Mouse (Mus musculus) intestine, embryonic 15.5 days (tissue): ENCODE measurements around the gene Gm45261. TPM values are rescaled to one million over a fixed set of nuclear protein-coding genes. Genes with fewer than 3 reads are reported as not detected.

ENCODE experiments used
- ATAC-seq: fragments of 200-750 bp; cut with Nextera tagmentation; 2 replicates; pipeline ENCODE4 v1.8.0; 2017; ENCODE audit warnings: moderate TSS enrichment, moderate library complexity
- H3K27ac ChIP-seq: fragments of 300-500 bp; sonication (generic); 2 replicates; pipeline ENCODE4 v1.5.1; 2015; ENCODE audit warnings: mild to moderate bottlenecking, inconsistent platforms
- H3K27me3 ChIP-seq: fragments of 300-500 bp; sonication (generic); replicated peaks from 2 replicates; pipeline ENCODE4 v1.6.1; 2015; ENCODE audit warnings: inconsistent platforms
- H3K36me3 ChIP-seq: fragments of 300-500 bp; sonication (generic); 2 replicates; pipeline ENCODE4 v1.6.1; 2015; ENCODE audit warnings: inconsistent platforms
- H3K4me1 ChIP-seq: fragments of 300-500 bp; sonication (generic); replicated peaks from 2 replicates; pipeline ENCODE4 v1.6.1; 2015; ENCODE audit warnings: inconsistent platforms
- H3K4me2 ChIP-seq: fragments of 300-500 bp; sonication (generic); replicated peaks from 2 replicates; pipeline ENCODE4 v1.6.1; 2015; ENCODE audit warnings: mild to moderate bottlenecking, inconsistent platforms
- H3K4me3 ChIP-seq: fragments of 300-500 bp; sonication (generic); replicated peaks from 2 replicates; pipeline ENCODE4 v1.5.1; 2015; ENCODE audit warnings: inconsistent platforms
- H3K9ac ChIP-seq: fragments of 300-500 bp; sonication (generic); 2 replicates; pipeline ENCODE4 v1.6.1; 2015; ENCODE audit warnings: inconsistent platforms
- H3K9me3 ChIP-seq: fragments of 300-500 bp; sonication (generic); 2 replicates; pipeline ENCODE4 v1.6.1; 2016; ENCODE audit warnings: inconsistent platforms
- WGBS: fragments of 180-500 bp; shearing (Covaris S2); methylation state at CpG from one replicate; pipeline ENCODE4 v1.1.7; 2015; 5-methylcytosine and 5-hydroxymethylcytosine counted together
- polyA plus RNA-seq: library from polyadenylated mRNA; unstranded; fragments of >200 nt; fragmentation: Nextera tagmentation; extraction: Ambion mirVana; gene quantifications from 2 replicates; pipeline ENCODE4 v1.2.1, GENCODE M21; 2015

The Gm45261 gene
- polyA plus RNA-seq, 1 experiment from 2014 or later = not detected

DNA sequence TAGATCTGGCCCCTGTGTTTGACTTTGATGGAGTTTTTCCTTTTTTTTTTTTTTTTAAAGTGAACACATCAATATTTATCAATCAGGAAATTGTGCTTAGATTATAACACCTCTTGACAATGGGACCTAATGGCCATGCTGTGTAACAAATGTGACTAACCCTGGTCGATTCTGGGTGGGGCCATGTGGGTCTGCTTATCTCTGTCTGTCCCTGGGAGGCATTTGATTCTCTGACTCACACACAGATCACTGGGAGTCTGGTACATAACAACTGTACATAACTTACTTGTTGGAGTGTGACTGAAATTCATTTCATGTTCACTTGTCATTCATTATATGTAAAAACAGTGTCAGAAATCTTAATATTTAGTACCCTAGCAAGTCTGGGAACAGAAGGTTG is 13.7 kb downstream of the Gm45261 start:
- no peaks in the 10 kb centered on the region for H3K27me3 ChIP-seq
- H3K9ac ChIP-seq = no peak overlapping the region
- WGBS = 54% methylated on average over 1 of the region's 1 CpGs
- no peak overlapping the region for H3K4me2 ChIP-seq
- peak; percentile 85 for ATAC-seq
- H3K36me3 ChIP-seq = no peaks in the 10 kb centered on the region
- H3K9me3 ChIP-seq = no peaks in the 10 kb centered on the region
- H3K4me1 ChIP-seq = no peaks in the 10 kb centered on the region
- H3K4me3 ChIP-seq = no peak overlapping the region
- no peak overlapping the region for H3K27ac ChIP-seq

- Histone ChIP-seq H3K9me3 (no peaks in the 10 kb centered on the region), H3K27me3 (no peaks in the 10 kb centered on the region), H3K9ac (no peak overlapping the region), H3K4me1 (no peaks in the 10 kb centered on the region), H3K36me3 (no peaks in the 10 kb centered on the region), H3K4me3 (no peak overlapping the region), H3K4me2 (no peak overlapping the region), H3K27ac (no peak overlapping the region)
- no peak for ATAC-seq
- 72% methylated on average over 2 of the region's 2 CpGs for WGBS
Observed at GRCm38 (mm10) chr1:80440911-80441310, 20.3 kb downstream of the Gm45261 start.

DNA sequence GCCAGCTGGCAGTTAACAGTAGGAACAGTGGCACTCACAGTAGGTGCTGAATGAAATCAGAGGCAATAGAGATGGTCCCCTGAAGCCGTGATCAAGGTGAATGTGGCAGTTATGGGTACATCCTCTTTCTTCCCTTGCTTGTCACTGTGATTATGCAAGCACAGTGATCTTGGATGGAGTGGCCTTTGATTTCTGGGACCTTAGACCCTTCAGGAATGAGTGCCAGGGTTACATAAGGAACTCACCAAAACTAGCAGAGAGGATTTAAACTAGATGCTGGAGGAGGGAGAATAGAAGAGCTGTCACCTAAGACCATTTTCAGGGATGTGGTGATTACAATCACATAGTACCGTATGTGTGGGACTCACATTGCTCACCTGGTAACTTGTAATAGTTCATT is 22.7 kb downstream of the Gm45261 start:
- H3K27me3 ChIP-seq = no peaks in the 10 kb centered on the region
- no peak overlapping the region for H3K4me3 ChIP-seq
- no peak overlapping the region for H3K27ac ChIP-seq
- ATAC-seq = no peak
- H3K4me2 ChIP-seq = no peak overlapping the region
- no peaks in the 10 kb centered on the region for H3K4me1 ChIP-seq
- no peaks in the 10 kb centered on the region for H3K9me3 ChIP-seq
- H3K36me3 ChIP-seq = no peaks in the 10 kb centered on the region
- no peak overlapping the region for H3K9ac ChIP-seq
- WGBS = 81% methylated on average over 2 of the region's 2 CpGs

GRCm38 (mm10) chr1:80427946-80428345 is 33.3 kb downstream of the Gm45261 start:
- no peak for ATAC-seq
- no peaks in the 10 kb centered on the region for H3K9me3 ChIP-seq
- H3K4me2 ChIP-seq = no peak overlapping the region
- no peak overlapping the region for H3K27ac ChIP-seq
- H3K36me3 ChIP-seq = no peaks in the 10 kb centered on the region
- H3K4me3 ChIP-seq = no peak overlapping the region
- H3K27me3 ChIP-seq = no peaks in the 10 kb centered on the region
- no peaks in the 10 kb centered on the region for H3K4me1 ChIP-seq
- H3K9ac ChIP-seq = no peak overlapping the region
- 42% methylated on average over 1 of the region's 1 CpGs for WGBS

GRCm38 (mm10) chr1:80427425-80427824 is 33.8 kb downstream of the Gm45261 start:
- Histone ChIP-seq H3K36me3 (no peaks in the 10 kb centered on the region), H3K4me1 (no peaks in the 10 kb centered on the region), H3K9ac (no peak overlapping the region), H3K4me2 (no peak overlapping the region), H3K9me3 (no peaks in the 10 kb centered on the region), H3K27ac (no peak overlapping the region), H3K27me3 (no peaks in the 10 kb centered on the region), H3K4me3 (no peak overlapping the region)
- whole genome bisulfite sequencing = 39% methylated on average over 1 of the region's 1 CpGs
- ATAC-seq = no peak

GRCm38 (mm10) chr1:80424666-80425065 is 36.6 kb downstream of the Gm45261 start:
- Histone ChIP-seq H3K4me1 (no peaks in the 10 kb centered on the region), H3K9ac (no peak overlapping the region), H3K36me3 (no peaks in the 10 kb centered on the region), H3K4me2 (no peak overlapping the region), H3K27ac (no peak overlapping the region), H3K9me3 (no peaks in the 10 kb centered on the region), H3K27me3 (no peaks in the 10 kb centered on the region), H3K4me3 (no peak overlapping the region)
- 70% methylated on average over 1 of the region's 1 CpGs for WGBS
- no peak for ATAC-seq

- no peak overlapping the region for H3K4me3 ChIP-seq
- no peak overlapping the region for H3K9ac ChIP-seq
- 0 out of 2 replicates have a peak, but pooled peaks have one; percentile 39 for ATAC-seq
- WGBS = 54% methylated on average over 12 of the region's 12 CpGs
- H3K36me3 ChIP-seq = no peaks in the 10 kb centered on the region
- no peaks in the 10 kb centered on the region for H3K9me3 ChIP-seq
- H3K4me2 ChIP-seq = no peak overlapping the region
- no peaks in the 10 kb centered on the region for H3K27me3 ChIP-seq
- H3K27ac ChIP-seq = no peak overlapping the region
- H3K4me1 ChIP-seq = no peaks in the 10 kb centered on the region
Observed at GRCm38 (mm10) chr1:80418321-80419045, 42.8 kb downstream of the Gm45261 start.

DNA sequence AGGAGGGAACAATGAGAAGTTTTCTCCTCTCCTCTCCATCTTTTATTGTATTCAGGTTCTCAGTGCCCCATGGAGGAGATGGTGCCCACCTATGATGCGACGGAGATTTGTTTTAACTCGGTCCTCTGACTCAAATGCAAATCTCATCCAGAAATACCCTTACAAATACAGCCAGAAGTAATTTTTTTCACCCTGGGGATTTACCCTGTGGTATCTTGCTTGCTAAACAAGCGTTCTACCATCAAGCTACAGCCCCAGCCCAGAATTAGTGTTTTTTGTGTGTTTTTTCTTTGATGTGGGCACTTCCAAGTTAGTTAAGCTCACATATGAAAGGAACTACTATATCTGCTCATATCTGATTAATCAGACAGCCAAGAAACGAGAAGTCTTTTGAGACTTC is 44.9 kb downstream of the Gm45261 start:
- Histone ChIP-seq H3K36me3 (no peaks in the 10 kb centered on the region), H3K27ac (no peak overlapping the region), H3K27me3 (no peaks in the 10 kb centered on the region), H3K9ac (no peak overlapping the region), H3K4me3 (no peak overlapping the region), H3K9me3 (no peaks in the 10 kb centered on the region), H3K4me1 (no peaks in the 10 kb centered on the region), H3K4me2 (no peak overlapping the region)
- 82% methylated on average over 5 of the region's 5 CpGs for WGBS
- no peak for ATAC-seq

DNA sequence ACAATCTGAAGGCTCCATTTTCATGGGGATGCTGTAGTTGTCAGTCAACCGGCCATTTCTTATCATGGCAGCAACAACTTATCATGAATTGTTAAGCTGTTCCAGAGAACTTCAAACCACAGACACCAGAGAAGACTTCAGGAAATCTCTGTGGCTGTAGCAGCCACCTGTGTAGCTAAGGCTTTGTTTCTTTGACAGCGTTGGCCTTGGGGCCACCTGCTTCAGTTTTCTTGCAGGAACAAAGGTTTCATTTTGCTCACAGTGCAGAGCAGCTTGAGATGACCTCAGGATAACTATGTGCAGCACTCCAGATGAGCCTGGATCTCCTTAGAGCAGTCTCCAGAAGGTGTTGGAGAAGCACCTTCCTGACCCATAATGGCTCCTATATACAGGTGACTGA is 48.7 kb downstream of the Gm45261 start:
- H3K27ac ChIP-seq = no peak overlapping the region
- H3K36me3 ChIP-seq = no peaks in the 10 kb centered on the region
- H3K9ac ChIP-seq = no peak overlapping the region
- H3K4me2 ChIP-seq = no peak overlapping the region
- no peak for ATAC-seq
- no peaks in the 10 kb centered on the region for H3K27me3 ChIP-seq
- WGBS = 68% methylated on average over 2 of the region's 2 CpGs
- no peaks in the 10 kb centered on the region for H3K4me1 ChIP-seq
- no peaks in the 10 kb centered on the region for H3K9me3 ChIP-seq
- H3K4me3 ChIP-seq = no peak overlapping the region

DNA sequence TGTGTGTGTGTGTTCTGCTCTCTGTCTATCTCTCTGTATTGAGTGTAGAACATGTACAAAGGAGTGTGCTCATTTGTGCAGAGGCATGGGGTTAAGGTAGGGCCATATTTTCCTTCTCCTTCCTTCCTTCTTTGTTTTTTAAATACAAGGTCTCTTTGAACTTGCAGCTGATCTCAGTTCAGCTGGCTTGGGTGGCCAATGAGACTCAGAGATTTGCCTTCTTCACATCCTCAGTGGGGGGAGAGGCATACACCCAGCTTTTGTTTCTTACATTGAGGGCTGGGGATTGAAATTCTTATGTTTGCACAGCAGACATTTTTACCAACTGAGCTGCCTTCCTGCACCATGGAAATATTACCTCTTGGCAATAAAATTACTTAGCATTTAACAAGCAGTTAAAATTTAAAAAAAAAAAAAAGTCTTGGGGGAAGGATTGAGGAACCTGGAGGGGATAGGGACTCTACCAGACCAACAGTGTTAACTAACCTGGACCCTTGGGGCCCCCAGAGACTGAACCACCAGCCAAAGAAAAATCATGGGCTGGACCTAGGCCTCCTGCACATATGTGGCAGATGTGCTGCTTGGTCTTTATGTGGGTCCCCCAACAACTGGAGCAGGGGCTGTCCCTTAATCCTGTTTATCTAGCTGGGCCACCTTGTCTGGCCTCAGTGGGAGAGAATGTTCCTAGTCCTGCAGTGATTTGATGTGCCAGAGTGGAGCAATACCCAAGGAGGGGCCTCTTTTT is 50.8 kb downstream of the Gm45261 start:
- H3K4me3 ChIP-seq = no peak overlapping the region
- no peak overlapping the region for H3K27ac ChIP-seq
- no peak overlapping the region for H3K9ac ChIP-seq
- ATAC-seq = no peak
- no peak overlapping the region for H3K4me2 ChIP-seq
- no peaks in the 10 kb centered on the region for H3K27me3 ChIP-seq
- no peaks in the 10 kb centered on the region for H3K9me3 ChIP-seq
- no peaks in the 10 kb centered on the region for H3K36me3 ChIP-seq
- H3K4me1 ChIP-seq = no peaks in the 10 kb centered on the region

DNA sequence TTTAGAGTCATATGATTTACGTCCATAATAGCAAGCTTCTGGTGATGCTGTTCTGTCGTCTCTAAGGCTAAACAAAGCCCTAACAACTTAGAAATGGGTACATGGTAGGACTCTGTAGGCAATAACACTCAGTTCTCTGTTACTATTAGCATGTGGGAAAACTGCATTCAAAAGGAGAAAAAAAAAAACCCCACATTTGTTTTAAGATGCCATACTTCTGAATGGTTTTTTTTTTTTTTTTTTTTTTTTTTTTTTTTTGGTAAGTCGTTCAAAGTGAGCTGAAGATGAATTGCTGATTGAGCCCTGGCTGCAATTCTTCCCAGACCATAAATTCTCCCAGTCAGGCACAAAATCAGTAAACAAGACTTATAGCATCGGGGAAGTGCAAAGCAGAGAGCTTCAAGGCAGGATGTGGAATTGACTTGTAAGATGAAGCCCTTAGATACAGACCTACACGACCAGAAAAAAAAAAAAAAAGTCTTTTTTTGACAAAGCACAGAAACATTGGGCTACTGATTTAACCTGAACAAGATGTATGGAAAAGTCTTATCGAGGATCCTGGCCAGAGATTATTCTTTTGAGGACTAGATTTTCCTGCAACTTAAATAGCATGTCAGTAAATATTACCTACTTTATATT is 51.7 kb downstream of the Gm45261 start:
- Histone ChIP-seq H3K9me3 (no peaks in the 10 kb centered on the region), H3K4me3 (no peak overlapping the region), H3K4me1 (no peaks in the 10 kb centered on the region), H3K9ac (no peak overlapping the region), H3K27ac (no peak overlapping the region), H3K4me2 (no peak overlapping the region), H3K27me3 (no peaks in the 10 kb centered on the region), H3K36me3 (no peaks in the 10 kb centered on the region)
- 26% methylated on average over 6 of the region's 6 CpGs for WGBS
- no peak for ATAC-seq

- H3K27ac ChIP-seq = no peak overlapping the region
- no peak overlapping the region for H3K4me2 ChIP-seq
- 4% methylated on average over 3 of the region's 3 CpGs for WGBS
- no peaks in the 10 kb centered on the region for H3K27me3 ChIP-seq
- H3K9ac ChIP-seq = no peak overlapping the region
- H3K4me3 ChIP-seq = no peak overlapping the region
- peak; percentile 59 for ATAC-seq
- H3K4me1 ChIP-seq = no peaks in the 10 kb centered on the region
- H3K36me3 ChIP-seq = no peaks in the 10 kb centered on the region
- no peaks in the 10 kb centered on the region for H3K9me3 ChIP-seq
Observed at GRCm38 (mm10) chr1:80408586-80408985, 52.7 kb downstream of the Gm45261 start.
